Mouse (Mus musculus): ENCODE measurements around the gene Ppp1r14b. TPM values are rescaled to one million over a fixed set of nuclear protein-coding genes. Genes with fewer than 3 reads are reported as not detected.

The Ppp1r14b gene
- polyA plus RNA-seq, 1 experiment from 2014 or later, result 170 TPM

- WGBS, result 93% methylated on average over 8 of the region's 8 CpGs
- no peak for ATAC-seq (ENCODE audit: insufficient number of reproducible peaks, insufficient read depth, low FRiP score, low read depth)
- H3K4me1 ChIP-seq (ENCODE audit: control insufficient read depth in 2 of 2, insufficient read depth in 2 of 2, low read length in 2 of 2), result peaks cover 18 to 35% of the 10 kb centered on the region in 2 experiments
Measured at GRCm38 (mm10) chr19:6994002-6994401, 19.2 kb downstream of the Ppp1r14b start.

DNA sequence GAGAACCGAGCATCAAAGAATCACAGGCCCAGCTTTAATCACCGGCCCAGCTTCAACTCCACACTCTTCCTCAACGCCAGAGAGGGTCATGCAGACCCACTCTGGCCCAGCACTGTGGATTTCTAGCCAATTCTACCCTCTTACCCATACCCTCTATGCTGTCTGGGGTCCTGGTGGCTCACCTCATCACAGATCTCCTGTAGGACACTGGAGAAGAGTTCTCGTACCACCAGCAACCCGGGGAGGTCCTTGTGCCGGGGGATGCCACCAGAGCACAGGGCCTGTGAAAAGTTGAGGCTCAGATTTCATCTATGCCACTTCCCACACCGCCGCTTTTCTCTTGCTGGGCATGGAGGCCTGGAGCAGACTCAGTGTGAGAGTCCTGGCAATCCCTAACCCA, 19.7 kb downstream of the Ppp1r14b start:
- no peak for ATAC-seq (ENCODE audit: insufficient number of reproducible peaks, insufficient read depth, low FRiP score, low read depth)
- Histone ChIP-seq H3K4me2 (ENCODE audit: low read length) (peak overlapping the region; percentile 91), H3K4me3 (ENCODE audit: control insufficient read depth in 1 of 2, insufficient read depth in 1 of 2, low read depth in 1 of 2, low read length in 2 of 2) (no peak overlapping the region), H3K9me3 (ENCODE audit: control insufficient read depth, low read length) (no peaks in the 10 kb centered on the region), H3K4me1 (ENCODE audit: control insufficient read depth in 2 of 2, insufficient read depth in 2 of 2, low read length in 2 of 2) (peaks cover 18 to 35% of the 10 kb centered on the region in 2 experiments), H3K27ac (replicated peaks in 1 of 2; ENCODE audit: control insufficient read depth in 1 of 2, insufficient read depth in 1 of 2, low read depth in 2 of 2, low read length in 2 of 2) (no peak overlapping the region), H3K9ac (ENCODE audit: low read length) (peak overlapping the region; percentile 88), H3K27me3 (ENCODE audit: control insufficient read depth, insufficient read depth, low read length) (no peaks in the 10 kb centered on the region), H3K36me3 (ENCODE audit: control insufficient read depth, insufficient read depth, low read length) (peaks cover 19% of the 10 kb centered on the region)
- WGBS, result 90% methylated on average over 8 of the region's 8 CpGs

More at GRCm38 (mm10) chr19:6994002-6994401, 19.2 kb downstream of the Ppp1r14b start:
- H3K4me3 ChIP-seq (ENCODE audit: control insufficient read depth in 1 of 2, insufficient read depth in 1 of 2, low read depth in 1 of 2, low read length in 2 of 2), result no peak overlapping the region
- H3K9me3 ChIP-seq (ENCODE audit: control insufficient read depth, low read length), result no peaks in the 10 kb centered on the region
- no peak overlapping the region for H3K4me2 ChIP-seq (ENCODE audit: low read length)
- no peak overlapping the region for H3K27ac ChIP-seq (replicated peaks in 1 of 2; ENCODE audit: control insufficient read depth in 1 of 2, insufficient read depth in 1 of 2, low read depth in 2 of 2, low read length in 2 of 2)
- H3K36me3 ChIP-seq (ENCODE audit: control insufficient read depth, insufficient read depth, low read length), result peaks cover 17% of the 10 kb centered on the region
- H3K27me3 ChIP-seq (ENCODE audit: control insufficient read depth, insufficient read depth, low read length), result no peaks in the 10 kb centered on the region
- no peak overlapping the region for H3K9ac ChIP-seq (ENCODE audit: low read length)

GRCm38 (mm10) chr19:6995255-6995991, 20.7 kb downstream of the Ppp1r14b start:
- H3K27me3 ChIP-seq (ENCODE audit: control insufficient read depth, insufficient read depth, low read length), result no peaks in the 10 kb centered on the region
- H3K9ac ChIP-seq (ENCODE audit: low read length), result peak overlapping the region; percentile 88
- H3K4me1 ChIP-seq (ENCODE audit: control insufficient read depth in 2 of 2, insufficient read depth in 2 of 2, low read length in 2 of 2), result peaks cover 18 to 35% of the 10 kb centered on the region in 2 experiments
- 42% methylated on average over 20 of the region's 21 CpGs for WGBS
- no peak for ATAC-seq (ENCODE audit: insufficient number of reproducible peaks, insufficient read depth, low FRiP score, low read depth)
- H3K9me3 ChIP-seq (ENCODE audit: control insufficient read depth, low read length), result no peaks in the 10 kb centered on the region
- H3K27ac ChIP-seq (replicated peaks in 1 of 2; ENCODE audit: control insufficient read depth in 1 of 2, insufficient read depth in 1 of 2, low read depth in 2 of 2, low read length in 2 of 2), result peak overlapping the region in 1 of 2 experiments; percentile 87; a peak in 2 of 4 replicates
- H3K4me2 ChIP-seq (ENCODE audit: low read length), result peak overlapping the region; percentile 91
- H3K4me3 ChIP-seq (ENCODE audit: control insufficient read depth in 1 of 2, insufficient read depth in 1 of 2, low read depth in 1 of 2, low read length in 2 of 2), result peak overlapping the region; percentile 52 to 68
- peaks cover 27% of the 10 kb centered on the region for H3K36me3 ChIP-seq (ENCODE audit: control insufficient read depth, insufficient read depth, low read length)

GRCm38 (mm10) chr19:6996006-6996405, 21.2 kb downstream of the Ppp1r14b start, which contains the start of the genes Nudt22 and Trpt1:
Gene Nudt22 (minus strand): TSS chr19:6996117.
Gene Trpt1 (plus strand): TSS chr19:6996131.
- ATAC-seq (ENCODE audit: insufficient number of reproducible peaks, insufficient read depth, low FRiP score, low read depth), result peak; percentile 66
- Histone ChIP-seq H3K4me2 (ENCODE audit: low read length) (peak within 1 kb of the TSS; percentile 91), H3K9me3 (ENCODE audit: control insufficient read depth, low read length) (no peaks in the 10 kb centered on the region), H3K4me1 (ENCODE audit: control insufficient read depth in 2 of 2, insufficient read depth in 2 of 2, low read length in 2 of 2) (peaks cover 18 to 35% of the 10 kb centered on the region in 2 experiments), H3K27ac (replicated peaks in 1 of 2; ENCODE audit: control insufficient read depth in 1 of 2, insufficient read depth in 1 of 2, low read depth in 2 of 2, low read length in 2 of 2) (peak within 1 kb of the TSS; percentile 80 to 87), H3K27me3 (ENCODE audit: control insufficient read depth, insufficient read depth, low read length) (no peaks in the 10 kb centered on the region), H3K36me3 (ENCODE audit: control insufficient read depth, insufficient read depth, low read length) (peaks cover 28% of the 10 kb centered on the region), H3K4me3 (ENCODE audit: control insufficient read depth in 1 of 2, insufficient read depth in 1 of 2, low read depth in 1 of 2, low read length in 2 of 2) (peak within 1 kb of the TSS; percentile 68 to 70), H3K9ac (ENCODE audit: low read length) (peak within 1 kb of the TSS; percentile 88)
- WGBS, result under 1% methylated on average over 24 of the region's 24 CpGs

GRCm38 (mm10) chr19:6997721-6998290, 23.0 kb downstream of the Ppp1r14b start:
- peaks cover 18 to 31% of the 10 kb centered on the region in 2 experiments for H3K4me1 ChIP-seq (ENCODE audit: control insufficient read depth in 2 of 2, insufficient read depth in 2 of 2, low read length in 2 of 2)
- H3K36me3 ChIP-seq (ENCODE audit: control insufficient read depth, insufficient read depth, low read length), result peaks cover 28% of the 10 kb centered on the region
- H3K9ac ChIP-seq (ENCODE audit: low read length), result no peak overlapping the region
- no peak overlapping the region for H3K4me3 ChIP-seq (ENCODE audit: control insufficient read depth in 1 of 2, insufficient read depth in 1 of 2, low read depth in 1 of 2, low read length in 2 of 2)
- no peaks in the 10 kb centered on the region for H3K27me3 ChIP-seq (ENCODE audit: control insufficient read depth, insufficient read depth, low read length)
- H3K27ac ChIP-seq (replicated peaks in 1 of 2; ENCODE audit: control insufficient read depth in 1 of 2, insufficient read depth in 1 of 2, low read depth in 2 of 2, low read length in 2 of 2), result no peak overlapping the region
- no peak for ATAC-seq (ENCODE audit: insufficient number of reproducible peaks, insufficient read depth, low FRiP score, low read depth)
- no peaks in the 10 kb centered on the region for H3K9me3 ChIP-seq (ENCODE audit: control insufficient read depth, low read length)
- WGBS, result 86% methylated on average over 9 of the region's 9 CpGs
- no peak overlapping the region for H3K4me2 ChIP-seq (ENCODE audit: low read length)

GRCm38 (mm10) chr19:6999360-7000063, 24.7 kb downstream of the Ppp1r14b start:
- no peaks in the 10 kb centered on the region for H3K9me3 ChIP-seq (ENCODE audit: control insufficient read depth, low read length)
- ATAC-seq (ENCODE audit: insufficient number of reproducible peaks, insufficient read depth, low FRiP score, low read depth), result no peak
- no peak overlapping the region for H3K9ac ChIP-seq (ENCODE audit: low read length)
- 92% methylated on average over 19 of the region's 19 CpGs for WGBS
- H3K4me2 ChIP-seq (ENCODE audit: low read length), result no peak overlapping the region
- peaks cover 17 to 26% of the 10 kb centered on the region in 2 experiments for H3K4me1 ChIP-seq (ENCODE audit: control insufficient read depth in 2 of 2, insufficient read depth in 2 of 2, low read length in 2 of 2)
- H3K27ac ChIP-seq (replicated peaks in 1 of 2; ENCODE audit: control insufficient read depth in 1 of 2, insufficient read depth in 1 of 2, low read depth in 2 of 2, low read length in 2 of 2), result no peak overlapping the region
- H3K27me3 ChIP-seq (ENCODE audit: control insufficient read depth, insufficient read depth, low read length), result no peaks in the 10 kb centered on the region
- no peak overlapping the region for H3K4me3 ChIP-seq (ENCODE audit: control insufficient read depth in 1 of 2, insufficient read depth in 1 of 2, low read depth in 1 of 2, low read length in 2 of 2)
- H3K36me3 ChIP-seq (ENCODE audit: control insufficient read depth, insufficient read depth, low read length), result peaks cover 22% of the 10 kb centered on the region

DNA sequence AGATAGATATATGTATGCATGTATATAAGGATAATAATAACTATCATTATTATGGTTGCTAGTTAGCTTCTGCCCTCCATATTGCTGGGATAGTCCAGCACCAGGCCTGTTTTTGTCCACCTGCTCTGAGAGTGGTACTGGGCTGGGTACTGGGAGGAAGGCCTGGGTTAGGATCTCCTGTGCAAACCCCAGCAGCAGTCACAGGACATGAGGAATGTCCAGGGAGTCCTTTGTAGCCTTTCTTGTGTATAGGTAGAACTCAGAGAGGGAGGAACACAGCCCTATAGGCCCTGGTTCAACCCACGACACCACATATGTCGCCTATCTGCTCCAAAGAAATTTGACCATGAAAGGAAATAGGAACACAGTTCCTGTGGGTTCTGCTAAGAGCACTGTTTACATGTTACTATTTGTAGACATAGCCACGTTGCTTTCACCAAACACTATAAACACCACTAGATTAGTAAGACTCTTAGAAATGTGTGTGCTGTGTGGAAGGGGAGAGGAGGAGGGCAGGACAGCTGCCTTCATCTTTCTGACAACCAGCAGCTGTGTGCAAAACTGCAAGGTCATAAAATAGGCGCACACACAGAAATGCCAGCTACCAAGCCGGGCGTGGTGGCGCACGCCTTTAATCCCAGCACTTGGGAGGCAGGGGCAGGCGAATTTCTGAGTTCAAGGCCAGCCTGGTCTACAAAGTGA, 32.3 kb downstream of the Ppp1r14b start:
- peaks cover 2 to 6% of the 10 kb centered on the region in 2 experiments; a peak in 1 of 4 replicates for H3K4me1 ChIP-seq (ENCODE audit: control insufficient read depth in 2 of 2, insufficient read depth in 2 of 2, low read length in 2 of 2)
- H3K27ac ChIP-seq (replicated peaks in 1 of 2; ENCODE audit: control insufficient read depth in 1 of 2, insufficient read depth in 1 of 2, low read depth in 2 of 2, low read length in 2 of 2), result no peak overlapping the region
- H3K27me3 ChIP-seq (ENCODE audit: control insufficient read depth, insufficient read depth, low read length), result no peaks in the 10 kb centered on the region
- H3K9me3 ChIP-seq (ENCODE audit: control insufficient read depth, low read length), result no peaks in the 10 kb centered on the region
- WGBS, result 80% methylated on average over 9 of the region's 9 CpGs
- no peak for ATAC-seq (ENCODE audit: insufficient number of reproducible peaks, insufficient read depth, low FRiP score, low read depth)
- H3K36me3 ChIP-seq (ENCODE audit: control insufficient read depth, insufficient read depth, low read length), result no peaks in the 10 kb centered on the region
- H3K9ac ChIP-seq (ENCODE audit: low read length), result no peak overlapping the region
- H3K4me2 ChIP-seq (ENCODE audit: low read length), result no peak overlapping the region
- no peak overlapping the region for H3K4me3 ChIP-seq (ENCODE audit: control insufficient read depth in 1 of 2, insufficient read depth in 1 of 2, low read depth in 1 of 2, low read length in 2 of 2)
